Mouse (Mus musculus) limb, embryonic 14.5 days (tissue): ENCODE data around the gene 5330417C22Rik. TPM values are rescaled to one million over a fixed set of nuclear protein-coding genes. Genes with fewer than 3 reads are reported as not detected.

ENCODE experiments used
- ATAC-seq: fragments of 200-750 bp; cut with Nextera tagmentation; 2 replicates; pipeline ENCODE4 v1.8.0; 2017; ENCODE audit warnings: low read depth, moderate number of reproducible peaks, moderate TSS enrichment; ENCODE audit not compliant: low FRiP score
- DNase-seq: peaks from one replicate; pipeline ENCODE4 v3.0.0-alpha.2; 2015; ENCODE audit warnings: low spot score
- H3K27ac ChIP-seq: fragments of 300-500 bp; sonication (generic); replicated peaks from 2 replicates; pipeline ENCODE4 v1.5.1; 2014; ENCODE audit warnings: low read depth, mild to moderate bottlenecking, low read length, moderate library complexity, mixed read lengths
- H3K27me3 ChIP-seq: fragments of 300-500 bp; sonication (generic); 2 replicates; pipeline ENCODE4 v1.6.1; 2014; ENCODE audit warnings: low read length, mixed read lengths; ENCODE audit not compliant: control insufficient read depth, insufficient read depth
- H3K36me3 ChIP-seq: fragments of 300-500 bp; sonication (generic); 2 replicates; pipeline ENCODE4 v1.6.1; 2014; ENCODE audit warnings: mild to moderate bottlenecking, low read length, moderate library complexity, mixed read lengths; ENCODE audit not compliant: control insufficient read depth, insufficient read depth
- H3K4me1 ChIP-seq: fragments of 300-500 bp; sonication (generic); 2 replicates; pipeline ENCODE4 v1.6.1; 2014; ENCODE audit warnings: antibody characterized with exemption, low read length, mixed read lengths; ENCODE audit not compliant: control insufficient read depth, insufficient read depth
- H3K4me2 ChIP-seq: fragments of 300-500 bp; sonication (generic); replicated peaks from 2 replicates; pipeline ENCODE4 v1.6.1; 2014; ENCODE audit warnings: low read depth, mild to moderate bottlenecking, low read length, moderate library complexity; ENCODE audit not compliant: severe bottlenecking
- H3K4me3 ChIP-seq: fragments of 300-500 bp; sonication (generic); replicated peaks from 2 replicates; pipeline ENCODE4 v1.5.1; 2014; ENCODE audit warnings: low read length
- H3K9ac ChIP-seq: fragments of 300-500 bp; sonication (generic); 2 replicates; pipeline ENCODE4 v1.6.1; 2014; ENCODE audit warnings: mild to moderate bottlenecking, low read depth, low read length, moderate library complexity; ENCODE audit not compliant: severe bottlenecking
- H3K9me3 ChIP-seq: fragments of 300-500 bp; sonication (generic); 2 replicates; pipeline ENCODE4 v1.6.1; 2016; ENCODE audit warnings: low read length; ENCODE audit not compliant: control insufficient read depth
- POLR2A ChIP-seq: fragments of 200-500 bp; IDR thresholded peaks from 2 replicates; pipeline ENCODE4 v1.8.0; 2012; ENCODE audit warnings: inconsistent platforms, mild to moderate bottlenecking, moderate library complexity, borderline replicate concordance; ENCODE audit not compliant: insufficient read depth, insufficient read length; ENCODE audit errors: extremely low read depth
- WGBS: fragments of 180-500 bp; shearing (Covaris S2); extraction: QIAGEN DNeasy Blood & Tissue Kit; methylation state at CpG from one replicate; pipeline ENCODE4 v1.1.7; 2014; 5-methylcytosine and 5-hydroxymethylcytosine counted together
- microRNA-seq: library from miRNA; unstranded; fragments of <30 nt; microRNA quantifications from one replicate; pipeline ENCODE4, GENCODE M21; 2016
- polyA plus RNA-seq, 2 experiments: library from polyadenylated mRNA; depleted of rRNA in 1 of 2; stranded (reverse) in 1 of 2; unstranded in 1 of 2; fragments of >200 nt; fragmentation: Nextera tagmentation in 1 of 2; extraction: Ambion mirVana in 1 of 2; gene quantifications; 2 replicates each; pipeline versions ENCODE4 v1.2.1 to v1.2.3; 2012 to 2014

The 5330417C22Rik gene
- polyA plus RNA-seq, 2 experiments, result 0.39 to 0.83 TPM

DNA sequence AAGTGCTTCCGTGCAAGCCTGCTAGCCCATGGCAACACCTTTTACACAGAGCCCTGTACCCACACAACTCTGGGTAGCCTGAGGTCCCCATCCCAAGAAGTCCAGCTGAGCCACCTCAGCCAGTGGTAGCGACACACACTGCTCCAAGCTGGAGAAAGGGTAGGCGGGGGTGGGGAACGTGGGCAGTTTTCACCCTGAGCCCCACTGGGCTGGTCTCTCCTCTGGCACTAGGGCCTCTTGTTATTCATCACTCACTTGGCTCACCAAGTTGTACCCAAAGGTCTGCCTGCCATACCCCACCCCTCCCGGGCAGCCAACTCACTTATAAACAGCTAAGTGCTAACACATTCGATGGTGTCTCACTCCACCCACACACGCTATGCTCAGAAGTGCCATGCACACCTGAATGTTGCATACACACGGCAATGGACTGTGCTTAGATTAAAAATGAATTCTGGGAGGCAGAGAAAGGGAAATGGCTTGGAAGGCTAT is 127.8 kb downstream of the 5330417C22Rik start:
- no peak for TF ChIP-seq POLR2A

DNA sequence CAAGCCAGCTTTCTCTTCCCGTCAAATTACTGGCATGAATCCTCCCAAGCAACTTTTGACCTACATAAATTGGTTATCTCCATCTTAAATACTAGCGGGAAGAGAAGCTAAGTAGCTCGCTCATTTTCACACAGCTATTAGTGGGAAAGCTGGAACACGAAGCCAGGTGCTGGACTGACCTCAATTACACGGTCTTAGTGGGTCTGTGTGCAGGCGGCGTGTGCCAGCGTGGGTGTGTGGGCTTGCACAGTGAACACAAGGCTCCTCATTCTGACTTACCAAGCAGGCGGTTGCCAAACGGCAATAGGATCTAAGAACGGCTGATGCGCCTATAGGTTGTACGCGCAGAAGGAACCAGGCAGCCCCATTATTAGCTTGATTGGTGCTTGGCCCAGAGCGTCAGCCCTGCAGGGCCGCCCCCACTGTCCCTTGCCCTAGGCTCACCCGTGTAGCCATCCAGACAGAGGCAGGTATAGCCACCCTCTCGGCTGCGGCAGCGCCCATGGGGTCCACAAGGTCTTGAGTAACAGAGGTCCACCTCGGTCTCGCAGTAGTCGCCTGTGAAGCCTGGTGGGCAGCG is 129.9 kb downstream of the 5330417C22Rik start:
- H3K4me3 ChIP-seq, result no peak overlapping the region
- H3K4me2 ChIP-seq, result no peak overlapping the region
- DNase-seq (no peak), ATAC-seq (no peak)
- H3K27ac ChIP-seq, result no peak overlapping the region
- peaks cover 17% of the 10 kb centered on the region for H3K36me3 ChIP-seq
- 90% methylated on average over 24 of the region's 24 CpGs for WGBS
- TF ChIP-seq POLR2A, result no peak
- no peaks in the 10 kb centered on the region for H3K9me3 ChIP-seq
- no peak overlapping the region for H3K9ac ChIP-seq
- H3K4me1 ChIP-seq, result peaks cover 7% of the 10 kb centered on the region; the same call in 1 of the 2 replicates
- H3K27me3 ChIP-seq, result no peaks in the 10 kb centered on the region

More for the DNA sequence above, 127.8 kb downstream of the 5330417C22Rik start:
- no peaks in the 10 kb centered on the region for H3K27me3 ChIP-seq
- H3K4me1 ChIP-seq, result peaks cover 10% of the 10 kb centered on the region; the same call in 1 of the 2 replicates
- H3K4me3 ChIP-seq, result no peak overlapping the region
- DNase-seq, result no peak
- H3K27ac ChIP-seq, result no peak overlapping the region
- ATAC-seq, result no peak
- peaks cover 33% of the 10 kb centered on the region for H3K36me3 ChIP-seq
- no peak overlapping the region for H3K4me2 ChIP-seq
- WGBS, result 89% methylated on average over 8 of the region's 8 CpGs
- peaks cover 6% of the 10 kb centered on the region; the same call in 1 of the 2 replicates for H3K9me3 ChIP-seq
- H3K9ac ChIP-seq, result no peak overlapping the region

Small RNAs within 50 kb of the gene (microRNA-seq; reads per million reads assigned to microRNA genes)
- gene Gm22860, result not detected

Other genes with a start within 250 kb of the 5330417C22Rik start
- not detected in 2 replicates for gene Mybphl, start 171.6 kb downstream of the 5330417C22Rik start, polyA plus RNA-seq (2012; rRNA removed)
- not detected in 2 replicates for gene Mybphl, start 171.6 kb downstream of the 5330417C22Rik start, polyA plus RNA-seq (2014; fragmentation: Nextera tagmentation; extraction: Ambion mirVana)
- gene Psrc1, start 152.7 kb downstream of the 5330417C22Rik start, polyA plus RNA-seq (2012; rRNA removed), result 86.7 and 91.5 TPM in 2 replicates
- 38.0 and 39.1 TPM in 2 replicates for gene Psrc1, start 152.7 kb downstream of the 5330417C22Rik start, polyA plus RNA-seq (2014; fragmentation: Nextera tagmentation; extraction: Ambion mirVana)
- 18.9 and 23.3 TPM in 2 replicates for gene Celsr2, start 121.0 kb downstream of the 5330417C22Rik start, polyA plus RNA-seq (2012; rRNA removed)
- gene Celsr2, start 121.0 kb downstream of the 5330417C22Rik start, polyA plus RNA-seq (2014; fragmentation: Nextera tagmentation; extraction: Ambion mirVana), result 10.5 and 15.5 TPM in 2 replicates
- gene Sars, start 91.3 kb downstream of the 5330417C22Rik start, polyA plus RNA-seq (2012; rRNA removed), result 52.4 and 80.2 TPM in 2 replicates
- gene Sars, start 91.3 kb downstream of the 5330417C22Rik start, polyA plus RNA-seq (2014; fragmentation: Nextera tagmentation; extraction: Ambion mirVana), result 108 and 118 TPM in 2 replicates
- 0.13 and 0.27 TPM in 2 replicates for gene 1700013F07Rik, start 2.4 kb downstream of the 5330417C22Rik start, polyA plus RNA-seq (2012; rRNA removed)
- gene 1700013F07Rik, start 2.4 kb downstream of the 5330417C22Rik start, polyA plus RNA-seq (2014; fragmentation: Nextera tagmentation; extraction: Ambion mirVana), result 0.30 TPM in 1 of 2 replicates, not detected in the other
- gene Tmem167b, start 25.9 kb upstream of the 5330417C22Rik start, polyA plus RNA-seq (2012; rRNA removed), result 10.8 and 14.8 TPM in 2 replicates
- gene Tmem167b, start 25.9 kb upstream of the 5330417C22Rik start, polyA plus RNA-seq (2014; fragmentation: Nextera tagmentation; extraction: Ambion mirVana), result 43.9 and 48.2 TPM in 2 replicates
- 16.3 and 25.7 TPM in 2 replicates for gene Taf13, start 35.2 kb upstream of the 5330417C22Rik start, polyA plus RNA-seq (2012; rRNA removed)
- gene Taf13, start 35.2 kb upstream of the 5330417C22Rik start, polyA plus RNA-seq (2014; fragmentation: Nextera tagmentation; extraction: Ambion mirVana), result 33.1 and 40.4 TPM in 2 replicates
- gene Wdr47, start 54.7 kb upstream of the 5330417C22Rik start, polyA plus RNA-seq (2012; rRNA removed), result 14.2 and 14.3 TPM in 2 replicates
- 12.9 and 13.3 TPM in 2 replicates for gene Wdr47, start 54.7 kb upstream of the 5330417C22Rik start, polyA plus RNA-seq (2014; fragmentation: Nextera tagmentation; extraction: Ambion mirVana)
- 79.4 and 81.3 TPM in 2 replicates for gene Clcc1, start 117.4 kb upstream of the 5330417C22Rik start, polyA plus RNA-seq (2012; rRNA removed)
- 78.0 and 87.7 TPM in 2 replicates for gene Clcc1, start 117.4 kb upstream of the 5330417C22Rik start, polyA plus RNA-seq (2014; fragmentation: Nextera tagmentation; extraction: Ambion mirVana)
- gene Gpsm2, start 185.8 kb upstream of the 5330417C22Rik start, polyA plus RNA-seq (2012; rRNA removed), result 38.2 and 55.2 TPM in 2 replicates
- 120 and 121 TPM in 2 replicates for gene Gpsm2, start 185.8 kb upstream of the 5330417C22Rik start, polyA plus RNA-seq (2014; fragmentation: Nextera tagmentation; extraction: Ambion mirVana)
- 3.4 and 3.6 TPM in 2 replicates for gene Aknad1, start 203.1 kb upstream of the 5330417C22Rik start, polyA plus RNA-seq (2012; rRNA removed)
- gene Aknad1, start 203.1 kb upstream of the 5330417C22Rik start, polyA plus RNA-seq (2014; fragmentation: Nextera tagmentation; extraction: Ambion mirVana), result 2.2 TPM in 2 replicates